Mouse (Mus musculus): ENCODE data around the gene Dnah6. TPM values are rescaled to one million over a fixed set of nuclear protein-coding genes. Genes with fewer than 3 reads are reported as not detected.

Dnah6 gene
- total RNA-seq, 2 experiments from 2014 or later, result 0.03 TPM; not detected in 1

GRCm38 (mm10) chr6:72981124-72981651, 240.3 kb downstream of the Dnah6 start:
- peak in 1 of 2 experiments; percentile 10 for DNase-seq (ENCODE audit: low spot score in 2 of 2)

GRCm38 (mm10) chr6:72976866-72977265, 244.6 kb downstream of the Dnah6 start:
- no peak for DNase-seq (ENCODE audit: low spot score in 2 of 2)

- no peak for DNase-seq (ENCODE audit: low spot score in 2 of 2)
Measured at GRCm38 (mm10) chr6:72971074-72971473, 250.4 kb downstream of the Dnah6 start.

GRCm38 (mm10) chr6:72969787-72970186, 251.7 kb downstream of the Dnah6 start:
- no peak for DNase-seq (ENCODE audit: low spot score in 2 of 2)

Other genes starting within 250 kb of the Dnah6 start
- 100 to 1,000 TPM; 332 to 566 TPM for gene Suclg1, start 26.7 kb upstream of the Dnah6 start, total RNA-seq (2021)
- not detected for gene 4931417E11Rik, start 248.0 kb upstream of the Dnah6 start, total RNA-seq (2021)